Mouse (Mus musculus) liver, adult 2 months (tissue): Measurements from ENCODE around the gene Hcfc1r1.

Experiments used
- CTCF ChIP-seq: fragments of 200-500 bp; IDR thresholded peaks from 2 replicates; pipeline ENCODE4 v1.5.1; 2011; ENCODE audit warnings: low read depth, low read length, control low read depth
- POLR2A ChIP-seq: fragments of 200-500 bp; IDR thresholded peaks from 2 replicates; pipeline ENCODE4 v1.6.1; 2011; ENCODE audit warnings: low read length, control low read depth; ENCODE audit not compliant: insufficient read depth; ENCODE audit errors: extremely low read depth

GRCm38 (mm10) chr17:23658450-23658849 lies 14.9 kb upstream of the Hcfc1r1 start:
- no peak for TF ChIP-seq POLR2A
- TF ChIP-seq CTCF = no peak
